Mouse (Mus musculus) ES-E14 (cell line): ENCODE results near the gene Tsks.

Experiments used
- MAFK ChIP-seq: IDR thresholded peaks from 2 replicates; pipeline ENCODE4 v1.6.1; 2014; ENCODE audit warnings: mild to moderate bottlenecking, low read depth, low read length, inconsistent platforms; ENCODE audit not compliant: insufficient read depth
- ZNF384 ChIP-seq: IDR thresholded peaks from 2 replicates; pipeline ENCODE4 v1.6.1; 2012; ENCODE audit warnings: low read depth, low read length, inconsistent platforms

DNA sequence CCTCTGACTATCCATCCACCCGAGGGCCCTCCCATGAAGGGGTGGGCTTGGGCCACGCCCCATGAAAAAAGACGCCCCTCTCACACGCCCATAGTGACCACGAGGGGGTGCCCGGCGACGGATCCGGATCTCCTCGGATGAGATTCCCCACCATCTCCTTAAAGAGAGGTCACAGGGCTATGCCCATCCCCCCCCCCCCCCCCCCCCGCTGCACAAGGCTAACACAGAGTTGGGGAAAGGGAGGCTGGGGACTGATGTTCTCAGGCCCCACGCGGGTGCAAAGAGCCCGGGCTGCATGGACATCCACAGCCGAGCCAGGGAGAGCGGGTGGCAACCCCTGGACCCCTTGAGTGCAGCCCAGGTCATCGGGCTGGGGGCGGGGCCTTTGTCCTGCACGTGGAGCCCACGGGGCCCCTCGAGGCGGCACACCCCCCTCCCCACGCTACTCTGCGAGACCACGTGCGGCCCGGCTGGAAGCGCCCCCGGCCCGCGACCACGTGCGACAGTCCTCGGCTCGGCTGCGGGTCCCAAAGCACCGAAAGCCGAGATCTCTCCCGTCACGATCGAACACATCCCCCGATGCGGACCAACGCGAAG is 42.7 kb downstream of the Tsks start:
- TF ChIP-seq MAFK (no peak), ZNF384 (no peak)
